Mouse (Mus musculus): ENCODE measurements around the gene Ehmt1. TPM values are rescaled to one million over a fixed set of nuclear protein-coding genes. Genes with fewer than 3 reads are reported as not detected.

The Ehmt1 gene
- total and polyA plus RNA-seq, 3 experiments, result 31.9 to 55.8 TPM; not detected in 1

GRCm38 (mm10) chr2:24770861-24771260, 148.6 kb downstream of the Ehmt1 start:
- no peak for DNase-seq (ENCODE audit: low read depth, low spot score)
- Histone ChIP-seq H3K36me3 (ENCODE audit: control insufficient read depth in 1 of 2, insufficient read depth in 2 of 2, low read length in 2 of 2) (no peaks in the 10 kb centered on the region), H3K27ac (ENCODE audit: control insufficient read depth, low read depth, low read length) (no peak overlapping the region), H3K9ac (ENCODE audit: control insufficient read depth, low read depth, low read length, poor library complexity, severe bottlenecking) (no peak overlapping the region), H3K79me2 (ENCODE audit: control insufficient read depth, insufficient read depth, low read length, poor library complexity) (no peaks in the 10 kb centered on the region), H3K4me1 (ENCODE audit: control insufficient read depth in 1 of 2, insufficient read depth in 2 of 2, low read length in 2 of 2) (no peaks in the 10 kb centered on the region), H3K9me3 (replicated peaks; ENCODE audit: insufficient read depth, low read length) (no peaks in the 10 kb centered on the region), H3K27me3 (ENCODE audit: control insufficient read depth in 1 of 2, insufficient read depth in 2 of 2, low read length in 2 of 2) (no peaks in the 10 kb centered on the region), H3K4me3 (ENCODE audit: control insufficient read depth in 1 of 2, insufficient read depth in 1 of 2, low read depth in 2 of 2, low read length in 2 of 2) (no peak overlapping the region)
- no peak for TF ChIP-seq NRF1 (IDR thresholded peaks at IDR 0.05; ENCODE audit: insufficient read depth, low read depth, low read length, poor library complexity, severe bottlenecking)
- no peak for TF ChIP-seq ZNF384 (IDR thresholded peaks at IDR 0.05; ENCODE audit: low read depth, low read length)
- no peak for TF ChIP-seq MXI1 (IDR thresholded peaks at IDR 0.05; ENCODE audit: low read depth, low read length)

GRCm38 (mm10) chr2:24763115-24763557, 156.3 kb downstream of the Ehmt1 start, which contains the start of gene Cacna1b:
Gene Cacna1b, minus strand, starts transcription at chr2:24763152.
- Histone ChIP-seq H3K9ac (ENCODE audit: control insufficient read depth, low read depth, low read length, poor library complexity, severe bottlenecking) (no peak within 1 kb of the TSS), H3K36me3 (ENCODE audit: control insufficient read depth in 1 of 2, insufficient read depth in 2 of 2, low read length in 2 of 2) (no peaks in the 10 kb centered on the region), H3K79me2 (ENCODE audit: control insufficient read depth, insufficient read depth, low read length, poor library complexity) (no peaks in the 10 kb centered on the region), H3K9me3 (replicated peaks; ENCODE audit: insufficient read depth, low read length) (no peaks in the 10 kb centered on the region), H3K27me3 (ENCODE audit: control insufficient read depth in 1 of 2, insufficient read depth in 2 of 2, low read length in 2 of 2) (no peaks in the 10 kb centered on the region), H3K27ac (ENCODE audit: control insufficient read depth, low read depth, low read length) (no peak within 1 kb of the TSS), H3K4me3 (ENCODE audit: control insufficient read depth in 1 of 2, insufficient read depth in 1 of 2, low read depth in 2 of 2, low read length in 2 of 2) (no peak within 1 kb of the TSS), H3K4me1 (ENCODE audit: control insufficient read depth in 1 of 2, insufficient read depth in 2 of 2, low read length in 2 of 2) (no peaks in the 10 kb centered on the region)
- DNase-seq (ENCODE audit: low read depth, low spot score), result no peak
- TF ChIP-seq TCF12 (IDR thresholded peaks at IDR 0.05; ENCODE audit: low read depth, low read length) (no peak), MEF2A (IDR thresholded peaks at IDR 0.05; ENCODE audit: extremely low read depth, insufficient replicate concordance, low read depth, low read length, poor library complexity, severe bottlenecking) (no peak), USF2 (IDR thresholded peaks at IDR 0.05; ENCODE audit: borderline replicate concordance in 1 of 2, insufficient read depth in 1 of 2, low read depth in 1 of 2, low read length in 2 of 2) (no peak), POLR2AphosphoS5 (IDR thresholded peaks at IDR 0.05; ENCODE audit: borderline replicate concordance, low read depth, low read length) (no peak), MAFK (IDR thresholded peaks at IDR 0.05; ENCODE audit: borderline replicate concordance, low read depth, low read length) (no peak), MYB (IDR thresholded peaks at IDR 0.05; ENCODE audit: low read depth, low read length) (no peak), CHD2 (IDR thresholded peaks at IDR 0.05; ENCODE audit: low read length) (no peak), SIN3A (IDR thresholded peaks at IDR 0.05; ENCODE audit: low read length) (no peak), JUND (IDR thresholded peaks at IDR 0.05; ENCODE audit: low read depth, low read length) (no peak), KAT2A (conservative IDR thresholded peaks at IDR 0.05; ENCODE audit: low read depth, low read length) (no peak), GABPA (IDR thresholded peaks at IDR 0.05; ENCODE audit: low read depth, low read length) (no peak), MAZ (IDR thresholded peaks at IDR 0.05; ENCODE audit: low read depth, low read length) (no peak), RCOR1 (IDR thresholded peaks at IDR 0.05; ENCODE audit: low read depth, low read length) (no peak), UBTF (IDR thresholded peaks at IDR 0.05; ENCODE audit: borderline replicate concordance, insufficient read depth, low read depth, low read length) (no peak)

Measured in MEL (cell line).